Mouse (Mus musculus): ENCODE measurements around the gene Copz2.
"Not testable (repeated sequence)": the region's sequence is repeated elsewhere in the genome, so short reads cannot be mapped to it uniquely, and the experiment has no call there.

The Copz2 gene

DNA sequence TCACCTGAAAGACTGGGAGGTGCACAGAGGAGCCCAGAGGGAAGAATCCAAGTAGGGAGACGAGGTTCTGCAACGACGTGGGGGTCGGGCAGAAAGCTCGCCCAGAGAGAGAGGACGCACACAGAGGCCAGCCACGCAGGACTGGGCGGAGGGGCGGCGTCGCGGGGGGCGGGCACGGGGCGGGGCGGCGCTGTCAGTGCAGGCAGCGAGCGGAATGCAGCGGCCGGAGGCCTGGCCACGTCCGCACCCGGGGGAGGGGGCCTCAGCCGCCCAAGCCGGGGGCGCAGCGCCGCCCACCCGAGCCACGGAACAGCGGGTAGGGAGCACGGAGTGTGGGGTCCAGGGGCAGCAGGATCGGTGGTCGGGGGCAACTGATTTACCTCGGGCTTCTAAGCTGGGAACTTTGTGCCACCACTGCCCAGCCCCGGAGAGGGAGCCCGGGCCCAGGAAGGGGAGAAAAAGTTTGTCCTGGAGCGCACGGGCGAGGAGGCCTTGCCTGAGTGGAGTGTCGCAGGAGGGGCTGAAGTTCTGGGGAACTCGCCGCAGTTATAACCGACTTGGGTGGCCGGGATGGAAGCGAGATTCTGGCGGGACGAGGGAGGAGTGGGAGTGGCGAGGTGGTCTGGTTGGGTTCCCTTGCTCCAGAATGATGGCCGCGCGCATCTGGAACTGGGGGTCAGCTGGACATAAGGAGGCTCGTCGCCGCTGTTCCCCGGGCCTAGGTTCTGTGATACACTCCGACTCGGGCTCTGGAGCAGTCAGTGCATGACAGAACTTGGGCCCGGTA lies at the start of gene Copz2:
TSS of gene Copz2 (plus strand) at position 190 of the 787 bp plus-strand sequence.
- DNase-seq (ENCODE audit: low spot score in 2 of 2) = no peak

DNA sequence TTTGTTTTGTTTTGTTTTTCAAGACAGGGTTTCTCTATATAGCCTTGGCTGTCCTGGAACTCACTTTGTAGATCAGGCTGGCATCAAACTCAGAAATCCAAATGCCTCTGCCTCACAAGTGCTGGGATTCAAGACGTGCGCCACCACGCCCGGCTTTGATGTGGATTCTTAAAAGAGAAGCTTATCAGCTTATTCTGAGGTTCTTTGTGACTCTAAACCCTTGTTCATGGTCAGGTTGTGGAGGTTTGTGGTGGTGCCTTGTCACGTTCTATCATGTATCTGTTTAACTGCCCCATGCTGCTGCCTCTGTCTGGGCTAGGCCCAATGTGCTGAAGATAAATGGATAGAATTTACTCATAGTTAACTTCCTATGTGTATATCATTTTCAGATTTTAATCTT lies 44.1 kb upstream of the Copz2 start:
- DNase-seq (ENCODE audit: low spot score in 2 of 2) = no peak

DNA sequence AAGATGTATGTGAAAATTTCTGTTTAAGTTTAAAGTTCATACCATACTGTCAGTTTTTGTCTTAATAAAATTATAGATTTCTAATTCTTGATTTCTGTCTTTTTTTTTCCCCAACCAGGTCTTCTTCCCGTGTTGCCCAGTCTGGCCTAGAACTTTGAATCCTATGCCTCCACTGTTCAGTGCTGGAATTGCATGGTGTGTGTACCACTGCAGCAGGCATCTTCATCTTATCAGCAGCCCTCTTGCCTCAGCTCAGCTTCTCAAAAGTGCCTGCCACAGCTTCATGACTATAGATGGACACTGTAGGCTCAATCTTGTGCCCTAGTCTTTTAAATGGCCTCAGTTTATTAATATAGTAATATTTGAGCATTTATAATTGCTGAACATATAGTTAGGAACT lies 41.6 kb upstream of the Copz2 start:
- no peak for DNase-seq (ENCODE audit: low spot score in 2 of 2)

- no peak for DNase-seq (ENCODE audit: low spot score in 2 of 2)
Measured at GRCm38 (mm10) chr11:96809562-96810235, 40.0 kb upstream of the Copz2 start.

DNA sequence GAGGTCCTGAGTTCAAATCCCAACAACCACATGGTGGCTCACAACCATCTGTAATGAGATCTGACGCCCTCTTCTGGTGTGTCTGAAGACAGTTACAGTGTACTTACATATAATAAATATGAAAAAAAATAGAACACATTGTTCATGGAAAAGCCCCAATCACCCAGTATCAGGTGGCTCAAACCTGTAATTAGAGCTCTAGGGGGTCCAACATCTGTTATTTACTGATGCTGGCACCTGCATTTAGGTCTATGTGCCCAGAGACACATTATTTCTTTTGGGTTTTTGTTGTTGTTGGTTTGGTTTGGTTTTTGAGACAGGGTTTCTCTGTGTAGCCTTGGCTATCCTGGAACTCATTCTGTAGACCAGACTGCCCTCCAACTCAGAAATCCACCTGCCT lies 38.5 kb upstream of the Copz2 start:
- not testable (repeated sequence) for DNase-seq (ENCODE audit: low spot score in 2 of 2)

DNA sequence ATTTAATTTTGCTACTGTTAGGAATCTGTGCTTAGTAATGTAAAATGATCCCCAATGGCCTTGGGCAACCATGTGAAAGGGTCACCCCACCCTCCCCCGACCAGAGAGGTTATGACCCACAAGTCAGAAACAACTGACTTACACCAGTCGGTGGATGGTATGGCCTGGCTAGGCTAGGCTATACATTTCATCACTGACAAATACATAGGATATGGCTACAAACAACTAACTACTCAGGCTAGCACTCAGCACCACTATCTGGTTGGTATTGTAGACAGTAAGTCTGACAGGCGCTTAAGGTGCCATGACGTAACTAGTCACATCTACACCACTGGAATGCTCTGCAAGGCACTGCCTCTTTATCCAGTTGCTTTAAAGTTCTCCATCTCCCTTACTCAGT lies 36.2 kb upstream of the Copz2 start:
- DNase-seq (ENCODE audit: low spot score in 2 of 2) = no peak

DNA sequence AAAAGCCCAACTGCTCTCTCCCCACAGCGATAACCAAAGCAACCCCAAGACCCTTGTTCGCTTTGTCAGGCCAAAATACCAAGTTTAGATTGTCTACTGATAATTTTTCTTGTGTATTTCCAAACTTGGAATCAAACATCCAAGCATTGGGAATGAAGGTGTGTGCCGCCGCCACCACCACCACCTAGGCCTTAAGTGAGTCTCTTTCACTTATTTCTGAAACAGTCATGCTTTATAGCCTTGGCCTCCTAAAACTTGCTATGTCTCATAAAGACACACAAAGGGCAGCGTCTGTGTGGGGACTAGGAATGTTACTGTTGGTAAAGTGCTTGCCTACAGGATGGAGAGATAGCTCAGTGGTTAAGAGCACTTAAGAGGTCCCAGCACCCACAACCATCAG lies 35.8 kb upstream of the Copz2 start:
- no peak for DNase-seq (ENCODE audit: low spot score in 2 of 2)

DNA sequence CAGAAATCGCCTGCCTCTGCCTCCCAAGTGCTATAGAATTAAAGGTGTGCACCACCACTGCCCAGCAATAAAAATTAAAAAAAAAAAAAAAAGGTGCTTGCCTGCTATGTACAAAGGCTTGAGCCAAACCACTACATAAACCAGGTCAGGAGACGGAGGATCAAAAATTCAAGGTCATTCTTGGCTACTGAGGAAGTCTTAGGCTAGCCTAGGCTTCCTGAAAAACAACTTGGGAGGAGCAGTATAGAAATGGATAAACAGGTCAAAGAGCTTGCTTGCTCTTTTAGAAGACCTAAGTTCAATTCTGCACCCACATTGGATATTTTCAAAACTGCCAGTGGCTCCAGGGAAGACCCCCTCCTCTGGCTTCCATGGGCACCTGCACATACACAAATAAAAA lies 35.2 kb upstream of the Copz2 start:
- DNase-seq (ENCODE audit: low spot score in 2 of 2) = no peak

- DNase-seq (ENCODE audit: low spot score in 2 of 2) = no peak
Measured at GRCm38 (mm10) chr11:96815895-96816294, 33.8 kb upstream of the Copz2 start.

DNA sequence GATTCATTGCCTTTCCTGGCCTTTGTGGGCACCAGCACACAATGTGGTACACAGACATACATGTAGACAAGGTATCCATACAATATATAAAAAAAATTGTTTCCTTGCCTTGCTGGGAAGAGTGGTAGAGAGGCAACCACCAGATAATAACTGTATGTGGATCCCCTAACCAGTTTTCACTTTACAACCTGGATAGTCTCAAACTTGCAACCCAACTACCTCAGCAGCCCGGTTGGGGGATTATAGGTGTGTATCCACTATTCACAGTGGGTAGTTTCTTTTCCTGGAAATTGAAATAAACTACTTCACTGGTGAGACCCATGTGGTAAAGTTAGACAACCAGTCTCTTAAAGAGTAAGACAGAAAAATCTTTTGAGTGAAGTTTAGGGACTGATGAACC lies 33.2 kb upstream of the Copz2 start:
- DNase-seq (ENCODE audit: low spot score in 2 of 2) = no peak

GRCm38 (mm10) chr11:96816979-96817378 lies 32.7 kb upstream of the Copz2 start:
- DNase-seq (ENCODE audit: low spot score in 2 of 2) = no peak

- no peak for DNase-seq (ENCODE audit: low spot score in 2 of 2)
Measured at GRCm38 (mm10) chr11:96818128-96818710, 31.5 kb upstream of the Copz2 start.

GRCm38 (mm10) chr11:96821956-96822355 lies 27.7 kb upstream of the Copz2 start:
- DNase-seq (ENCODE audit: low spot score in 2 of 2) = no peak

GRCm38 (mm10) chr11:96822675-96823470 lies 26.8 kb upstream of the Copz2 start:
- DNase-seq (ENCODE audit: low spot score in 2 of 2) = peak in 1 of 2 experiments; percentile 48

- no peak for DNase-seq (ENCODE audit: low spot score in 2 of 2)
Measured at GRCm38 (mm10) chr11:96823471-96823837, 26.2 kb upstream of the Copz2 start.

- DNase-seq (ENCODE audit: low spot score in 2 of 2) = peak; percentile 75 to 82
Measured at GRCm38 (mm10) chr11:96823880-96824782, 25.5 kb upstream of the Copz2 start.

DNA sequence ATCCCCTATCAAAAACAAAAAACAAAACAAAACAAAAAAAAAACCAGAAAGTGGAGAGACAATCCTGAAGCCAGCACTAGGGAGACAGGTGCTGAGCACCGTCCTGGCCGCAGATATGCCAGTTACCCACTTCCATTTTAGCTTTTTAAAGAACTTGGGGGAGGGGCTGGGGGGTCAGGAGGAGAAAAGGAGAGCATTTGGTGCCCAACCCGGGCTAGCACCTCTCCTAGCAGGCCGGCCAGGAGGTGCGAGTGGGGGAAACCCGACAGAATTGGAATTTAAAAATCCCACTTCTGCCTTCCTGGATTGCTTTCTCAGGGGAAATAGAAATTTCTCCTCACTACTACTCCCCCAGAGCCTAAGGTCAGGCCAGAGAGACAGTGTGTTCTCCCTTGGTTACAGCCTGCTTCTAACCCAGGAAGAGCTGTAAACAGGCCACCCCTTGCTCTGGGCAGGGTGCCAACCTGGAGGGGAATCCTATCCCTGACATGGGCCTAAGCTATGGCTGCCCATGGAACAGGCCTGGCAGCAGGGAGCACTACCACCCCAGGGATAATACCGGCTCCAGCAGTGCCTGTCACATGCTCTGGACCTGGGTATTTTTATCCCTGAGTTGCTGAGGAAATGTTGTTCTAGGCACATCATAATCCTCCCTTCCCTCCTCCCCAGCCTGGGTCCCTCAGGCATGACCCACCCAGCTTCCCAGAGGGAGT lies 24.7 kb upstream of the Copz2 start:
- DNase-seq (ENCODE audit: low spot score in 2 of 2) = no peak

- no peak for DNase-seq (ENCODE audit: low spot score in 2 of 2)
Measured at GRCm38 (mm10) chr11:96826481-96826880, 23.2 kb upstream of the Copz2 start.

GRCm38 (mm10) chr11:96827062-96827581 lies 22.5 kb upstream of the Copz2 start:
- no peak for DNase-seq (ENCODE audit: low spot score in 2 of 2)

GRCm38 (mm10) chr11:96827917-96828316 lies 21.8 kb upstream of the Copz2 start:
- no peak for DNase-seq (ENCODE audit: low spot score in 2 of 2)

Data from natural killer cell, adult 2 months (primary cell).